Mouse (Mus musculus): ENCODE data around the gene Cd3eap.

- TF ChIP-seq POLR2A (IDR thresholded peaks at IDR 0.05; ENCODE audit: extremely low read depth, insufficient read depth, low read length) (no peak), CTCF (IDR thresholded peaks at IDR 0.05; ENCODE audit: extremely low read depth, insufficient read depth, low read length) (no peak)
Measured at GRCm38 (mm10) chr7:19327782-19328181, 31.5 kb downstream of the Cd3eap start.
